Mouse (Mus musculus) right cerebral cortex, postnatal 25 days (tissue): ENCODE measurements around the gene Garem2.
A peak's percentile ranks its signal among the peaks of the same experiment; 100 is the strongest.

ENCODE experiments used
- DNase-seq: peaks from one replicate; pipeline ENCODE4 v3.0.0; 2022

Gene Garem2

DNA sequence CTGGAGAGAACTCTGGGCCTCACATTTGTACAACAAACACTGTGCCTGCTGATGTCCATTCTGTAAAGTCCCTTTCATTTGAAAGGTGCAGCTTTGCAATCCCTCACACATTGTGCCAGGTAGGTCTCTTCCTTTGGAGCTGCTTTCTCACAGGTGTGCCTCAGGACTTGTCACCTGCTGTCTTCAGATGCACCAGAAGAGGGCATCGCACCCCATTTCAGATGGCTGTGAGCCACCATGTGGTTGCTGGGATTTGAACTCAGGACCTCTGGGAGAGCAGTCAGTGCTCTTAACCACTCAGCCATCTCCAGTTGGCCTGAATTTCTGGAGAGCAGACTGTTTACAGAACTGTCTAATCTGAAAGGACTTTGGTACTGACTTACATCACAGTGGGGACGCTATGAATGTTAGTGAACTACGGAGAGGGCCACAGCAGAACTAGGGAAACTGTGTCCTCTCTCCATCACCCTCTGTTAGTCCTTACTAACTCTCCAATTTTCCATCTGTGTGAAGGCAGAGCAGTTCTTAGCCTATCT lies 7.6 kb downstream of the Garem2 start:
- no peak for DNase-seq

DNA sequence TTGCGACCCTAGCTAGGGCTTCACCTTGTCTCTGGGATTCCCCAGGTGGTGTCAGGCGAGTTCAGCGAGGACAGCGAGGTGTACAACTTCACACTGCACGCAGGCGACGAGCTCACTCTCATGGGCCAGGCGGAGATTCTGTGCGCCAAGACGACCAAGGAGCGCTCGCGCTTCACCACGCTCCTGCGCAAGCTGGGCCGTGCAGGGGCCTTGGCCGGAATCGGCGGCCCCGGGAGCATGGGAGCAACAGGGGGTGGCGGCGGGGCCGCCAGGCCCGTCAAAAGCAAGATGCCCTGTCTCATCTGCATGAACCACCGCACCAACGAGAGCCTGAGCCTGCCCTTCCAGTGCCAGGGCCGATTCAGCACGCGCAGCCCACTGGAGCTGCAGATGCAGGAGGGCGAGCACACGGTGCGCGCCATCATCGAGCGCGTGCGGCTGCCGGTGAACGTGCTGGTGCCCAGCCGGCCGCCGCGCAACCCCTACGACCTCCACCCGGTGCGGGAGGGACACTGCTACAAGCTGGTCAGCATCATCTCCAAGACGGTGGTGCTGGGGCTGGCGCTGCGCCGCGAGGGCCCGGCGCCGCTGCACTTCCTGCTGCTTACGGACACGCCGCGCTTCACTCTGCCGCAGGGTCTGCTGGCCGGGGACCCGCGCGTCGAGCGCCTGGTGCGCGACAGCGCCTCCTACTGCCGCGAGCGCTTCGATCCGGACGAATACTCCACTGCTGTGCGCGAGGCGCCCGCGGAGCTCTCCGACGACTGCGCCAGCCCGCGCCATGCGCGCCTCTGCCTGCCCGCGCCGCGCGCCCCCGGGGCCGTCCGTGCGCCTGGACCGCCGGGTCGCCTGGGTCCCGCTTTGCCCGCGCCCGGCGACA lies 9.2 kb downstream of the Garem2 start:
- DNase-seq = peak; percentile 61

DNA sequence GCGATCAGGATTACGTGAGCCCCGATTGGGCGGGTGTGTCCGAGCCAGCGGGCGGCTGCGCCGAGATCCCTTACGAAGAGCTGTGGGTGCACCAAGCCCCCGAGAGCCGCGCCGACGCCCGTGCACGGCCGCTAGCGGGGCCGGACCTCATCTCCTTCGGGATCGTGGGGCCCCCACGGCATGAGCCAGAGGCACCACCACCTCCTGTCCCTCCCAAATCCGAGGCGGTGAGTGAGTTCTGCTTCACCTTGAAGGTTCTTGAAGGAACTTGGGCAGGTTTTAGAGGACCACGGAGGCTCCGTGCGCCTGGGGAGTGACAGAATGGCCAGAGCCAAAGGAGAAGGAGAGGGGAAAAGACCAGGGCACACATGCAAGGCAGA lies 9.8 kb downstream of the Garem2 start:
- DNase-seq = no peak

DNA sequence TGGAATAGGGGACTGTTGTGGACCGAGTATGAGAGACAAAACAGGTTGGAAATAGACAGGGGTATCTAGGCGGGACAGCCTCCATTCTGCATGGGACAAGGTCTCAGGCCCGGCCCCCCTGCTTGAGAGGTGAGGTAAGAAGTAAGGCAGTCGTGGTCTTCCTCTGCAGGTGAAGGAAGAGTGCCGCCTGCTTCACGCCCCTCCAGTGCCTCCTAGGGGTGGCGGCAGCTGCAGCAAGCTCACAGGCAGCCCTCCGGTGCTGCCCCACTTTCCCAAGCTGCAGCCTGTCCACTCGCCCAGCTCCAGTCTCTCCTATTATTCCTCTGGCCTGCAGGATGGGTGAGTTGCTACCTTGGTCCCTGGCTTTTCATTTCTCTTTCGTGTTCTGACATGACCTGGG lies 10.8 kb downstream of the Garem2 start:
- DNase-seq = no peak

DNA sequence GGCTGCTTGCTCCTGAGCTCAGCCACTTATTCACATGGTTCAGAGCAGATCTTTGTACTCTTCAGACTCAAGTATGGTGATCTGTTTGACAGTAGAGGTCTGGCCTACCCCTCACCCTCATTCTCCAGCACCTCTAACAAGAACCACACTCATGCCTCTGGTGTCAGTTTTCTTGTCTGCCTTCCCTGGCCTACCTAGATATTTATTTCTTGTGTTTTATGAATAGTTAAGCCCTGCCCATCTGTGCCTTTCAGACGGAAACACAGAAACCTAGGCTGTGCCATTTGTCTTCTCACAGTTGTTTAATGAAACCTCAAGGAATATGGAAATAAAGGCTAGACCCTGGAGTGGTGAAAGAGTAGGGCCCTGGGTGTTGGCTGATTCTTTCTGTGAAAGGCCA lies 13.1 kb downstream of the Garem2 start:
- DNase-seq = no peak

DNA sequence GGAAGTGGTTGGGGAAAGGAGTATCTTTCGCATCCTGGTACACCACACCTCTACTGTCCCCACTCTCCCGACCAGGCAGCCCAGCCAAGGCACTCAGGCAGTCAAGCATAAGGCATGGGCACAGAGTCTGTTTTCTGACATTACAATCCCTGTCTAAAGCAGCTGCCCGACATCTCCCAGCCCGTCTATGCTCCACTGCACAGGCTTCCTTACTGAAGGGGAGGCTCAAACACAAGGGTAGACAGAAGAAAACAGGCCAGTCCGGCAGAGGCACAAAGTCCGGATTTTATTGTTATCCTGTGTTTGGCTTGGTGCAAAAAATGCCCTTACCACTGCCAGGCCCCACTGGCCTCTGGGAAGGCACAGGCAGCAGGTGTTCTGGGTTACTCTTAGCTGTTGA lies 14.2 kb downstream of the Garem2 start:
- no peak for DNase-seq

DNA sequence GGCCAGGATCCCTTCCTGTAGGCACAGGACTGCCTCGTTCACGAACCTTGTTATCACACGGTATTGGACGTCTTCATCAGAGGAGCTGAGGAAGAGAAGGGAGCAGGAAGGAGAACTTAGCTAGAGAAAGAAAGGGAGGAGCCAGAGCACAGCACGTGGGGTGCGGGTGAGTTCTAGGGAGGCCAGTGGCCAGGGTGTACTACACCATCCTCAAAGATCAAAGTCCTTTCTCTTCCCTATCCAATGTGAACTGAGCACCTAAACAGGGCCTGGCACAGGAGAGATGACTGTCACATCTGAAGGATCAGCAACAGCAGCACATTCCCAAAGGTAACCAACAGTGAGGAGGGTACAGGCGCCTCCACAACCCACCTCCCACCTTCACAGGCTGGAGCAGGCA lies 15.1 kb downstream of the Garem2 start:
- DNase-seq = no peak

DNA sequence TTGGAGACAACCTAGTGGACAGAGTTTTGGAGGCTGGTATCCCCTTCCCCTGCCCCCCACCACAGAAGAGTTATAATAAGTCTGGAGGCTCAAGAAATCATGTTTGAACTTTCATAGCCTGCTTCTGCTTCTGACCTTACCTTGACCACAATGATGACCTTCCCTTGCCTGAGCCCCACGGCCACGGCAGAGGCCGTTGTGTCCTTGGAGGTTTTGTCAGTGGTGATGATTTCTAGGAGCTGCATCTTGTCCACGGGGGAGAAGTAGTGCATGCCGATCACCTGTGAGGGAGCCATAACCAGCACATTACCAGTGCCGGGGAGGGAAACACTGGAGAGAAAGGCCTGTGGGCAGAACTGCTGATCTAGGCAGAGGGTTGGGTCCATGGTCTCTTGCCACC lies 17.5 kb downstream of the Garem2 start:
- no peak for DNase-seq

DNA sequence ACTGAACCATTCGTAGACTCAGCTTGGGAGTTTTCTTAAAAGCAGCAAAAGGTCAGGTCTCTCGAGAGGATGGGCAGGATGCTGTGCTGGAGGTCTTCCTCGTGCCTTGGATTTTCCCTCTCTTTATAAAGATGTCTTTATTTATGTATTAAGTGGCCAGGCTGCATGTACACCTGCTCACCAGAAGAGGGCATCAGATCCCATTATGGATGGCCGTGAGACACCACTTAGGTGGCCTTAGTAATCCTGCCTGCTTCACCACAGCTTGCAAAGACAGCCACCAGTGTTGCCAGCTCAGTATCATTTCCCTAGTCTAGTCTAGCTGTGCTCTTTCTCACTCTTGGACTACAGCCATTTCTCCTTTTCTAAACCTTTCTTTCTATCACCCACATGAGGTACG lies 20.6 kb downstream of the Garem2 start:
- DNase-seq = no peak

DNA sequence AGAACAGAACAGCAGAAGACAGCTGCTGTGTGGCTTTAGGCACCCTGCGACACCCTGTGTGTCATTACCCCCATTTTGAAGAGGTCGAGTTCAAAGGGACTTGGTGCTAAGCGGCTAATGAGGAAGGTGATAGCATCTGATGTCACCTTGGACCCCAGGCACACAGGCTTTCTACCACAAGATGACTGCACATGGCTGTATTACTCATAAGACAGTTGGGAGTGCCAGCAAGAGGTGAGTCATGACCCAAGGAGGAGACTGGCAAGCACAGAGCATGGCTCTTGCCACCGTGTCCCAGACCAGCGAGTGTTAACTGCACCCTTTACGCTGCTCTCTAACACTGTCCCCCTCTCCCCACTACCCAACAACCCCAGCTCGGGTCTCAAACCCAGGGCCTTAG lies 21.8 kb downstream of the Garem2 start:
- DNase-seq = no peak

DNA sequence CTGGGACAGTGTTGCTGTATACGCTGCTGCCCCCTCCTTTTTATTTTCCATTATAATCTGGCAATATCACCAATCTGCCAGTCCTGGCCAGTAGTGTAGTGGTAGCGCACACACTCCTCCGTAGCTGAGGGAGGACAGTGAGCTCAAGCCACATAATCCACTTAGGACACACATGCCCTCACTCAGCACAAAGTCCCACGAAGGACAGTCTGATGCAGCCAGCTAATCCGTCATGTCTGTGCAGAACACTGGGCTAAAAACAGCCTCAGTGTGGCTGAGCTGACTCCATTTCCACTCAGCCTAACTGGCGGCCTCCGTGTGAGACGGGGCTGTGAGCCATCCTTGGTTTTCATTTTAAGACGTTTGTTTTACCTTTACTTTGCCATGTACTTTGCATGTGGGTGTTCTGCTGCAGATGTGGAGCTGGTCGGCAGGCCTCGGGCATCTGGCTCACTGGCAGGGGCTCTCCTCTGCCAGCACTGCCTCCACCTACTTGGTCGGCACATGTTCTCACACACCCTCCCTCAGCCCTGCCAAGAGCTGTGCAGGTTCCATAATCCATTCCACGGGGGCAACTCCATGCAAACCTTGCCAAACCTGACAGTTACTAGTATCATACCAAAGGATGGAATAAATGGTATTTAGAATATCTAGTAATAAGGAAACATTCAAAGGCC lies 23.1 kb downstream of the Garem2 start:
- DNase-seq = no peak

DNA sequence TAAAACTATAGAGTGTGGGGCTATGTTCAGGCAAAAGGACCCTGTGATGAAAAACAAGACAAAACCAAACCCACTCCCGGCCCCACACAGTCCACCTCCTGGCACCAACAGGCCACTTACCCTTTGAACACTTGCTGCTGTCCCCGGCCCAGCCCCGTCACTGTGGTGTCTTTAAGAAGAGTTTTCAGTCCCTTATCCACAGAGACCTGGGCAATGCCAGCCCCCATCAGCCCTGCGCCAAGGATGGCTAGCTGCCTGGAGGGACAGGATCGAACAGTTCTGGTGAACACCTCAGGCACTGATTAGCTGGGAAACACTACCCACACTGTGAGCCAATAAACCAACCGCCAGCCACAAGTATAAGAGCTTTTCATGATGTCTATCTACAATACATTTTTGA lies 23.7 kb downstream of the Garem2 start:
- no peak for DNase-seq

DNA sequence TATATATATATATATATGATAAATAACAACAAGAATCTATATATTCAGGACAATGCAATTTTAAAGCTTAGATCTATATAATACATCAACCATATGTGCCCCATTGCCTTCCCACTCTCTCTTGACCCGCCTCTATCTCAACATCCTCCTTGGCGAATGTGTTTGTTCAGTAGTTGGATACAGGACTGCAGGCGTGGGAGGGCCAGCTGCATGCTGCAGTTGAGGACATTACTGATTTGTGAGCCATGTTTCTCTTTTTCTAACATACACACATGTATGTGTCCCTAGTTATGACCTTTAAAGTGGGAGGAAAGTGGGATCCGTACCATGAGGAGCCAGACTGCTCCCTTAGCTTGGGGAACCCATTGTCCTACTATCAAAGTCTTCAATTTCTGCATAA lies 26.3 kb downstream of the Garem2 start:
- no peak for DNase-seq

DNA sequence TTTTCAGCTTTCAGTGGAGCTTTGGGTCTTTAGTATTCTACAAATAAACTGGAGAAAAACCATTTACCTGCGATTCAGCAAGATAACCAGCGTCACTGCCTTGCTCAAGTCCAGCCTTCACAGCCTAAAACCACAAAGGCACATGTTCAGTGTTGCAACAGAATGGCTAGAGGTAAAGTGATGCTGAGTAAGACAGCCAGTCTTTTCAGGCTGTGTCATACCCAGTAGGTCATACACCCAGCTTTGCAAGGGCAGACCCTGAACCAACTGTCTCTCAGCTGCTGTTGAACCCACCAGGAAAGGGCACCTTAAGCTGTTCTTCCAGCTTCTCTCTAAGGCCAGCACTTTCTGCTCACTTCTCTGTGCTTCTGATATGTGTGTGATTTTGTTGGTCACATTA lies 27.2 kb downstream of the Garem2 start:
- no peak for DNase-seq

DNA sequence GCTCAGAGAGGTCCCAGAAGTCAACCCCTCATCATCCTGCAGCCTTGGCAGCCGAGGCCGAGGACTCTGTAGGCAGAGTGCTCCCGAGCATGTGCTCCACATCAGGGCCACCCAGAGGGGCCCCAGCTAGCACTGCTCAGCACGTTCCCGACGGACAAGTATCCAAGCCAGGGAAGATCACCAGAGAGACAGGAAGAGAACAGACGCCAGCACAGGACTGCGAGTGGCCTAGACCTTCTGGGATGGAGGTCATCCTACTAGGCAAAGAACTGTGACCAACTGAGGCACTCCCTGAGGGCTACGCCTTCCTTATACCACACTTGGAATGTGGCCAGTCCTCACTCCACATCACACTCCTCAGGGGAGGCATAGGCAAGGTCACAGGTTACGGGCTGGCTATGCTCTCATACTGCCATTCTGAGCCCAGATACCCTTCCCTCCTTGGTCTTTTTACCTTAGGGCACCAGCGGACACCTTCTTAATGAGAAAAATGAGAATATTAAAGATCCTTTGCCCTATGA lies 30.8 kb downstream of the Garem2 start:
- no peak for DNase-seq

DNA sequence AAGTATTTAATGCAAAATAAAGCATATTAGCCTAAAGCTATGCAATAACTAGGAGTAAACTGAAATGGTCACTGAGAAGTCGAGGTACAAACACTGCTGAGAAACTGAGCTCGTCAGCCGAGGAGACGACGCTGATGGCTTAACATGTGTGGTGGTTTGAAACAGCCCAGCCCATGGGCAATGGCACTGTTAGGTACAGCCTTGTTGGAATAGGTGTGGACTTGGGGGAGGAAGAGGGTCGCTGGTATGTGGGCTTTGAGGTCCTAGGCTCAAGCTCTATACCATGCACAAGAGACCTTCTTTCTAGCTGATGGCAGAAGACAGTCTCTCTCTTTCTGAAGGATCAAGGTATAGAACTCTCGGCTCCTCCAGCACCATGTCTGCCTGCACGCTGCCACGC lies 32.3 kb downstream of the Garem2 start:
- DNase-seq = no peak

DNA sequence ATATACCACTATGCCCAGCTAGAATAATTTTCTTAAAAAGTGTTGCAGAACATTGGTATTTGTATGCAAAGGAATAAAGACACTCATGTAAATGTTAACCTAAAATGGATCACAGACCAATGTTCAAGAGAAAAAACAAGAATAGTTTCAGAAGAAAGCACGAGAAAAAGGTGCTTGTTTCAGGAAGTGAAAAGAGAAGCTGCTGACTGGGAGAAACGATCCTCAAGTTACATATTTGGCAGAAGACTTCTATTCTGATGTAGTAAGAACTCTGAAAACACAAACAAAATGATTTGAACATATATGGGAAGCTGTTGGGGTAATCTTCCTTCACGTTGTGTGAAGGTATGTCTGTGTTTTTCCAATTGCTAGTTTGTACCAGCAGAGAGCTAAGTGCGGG lies 33.2 kb downstream of the Garem2 start:
- DNase-seq = no peak

DNA sequence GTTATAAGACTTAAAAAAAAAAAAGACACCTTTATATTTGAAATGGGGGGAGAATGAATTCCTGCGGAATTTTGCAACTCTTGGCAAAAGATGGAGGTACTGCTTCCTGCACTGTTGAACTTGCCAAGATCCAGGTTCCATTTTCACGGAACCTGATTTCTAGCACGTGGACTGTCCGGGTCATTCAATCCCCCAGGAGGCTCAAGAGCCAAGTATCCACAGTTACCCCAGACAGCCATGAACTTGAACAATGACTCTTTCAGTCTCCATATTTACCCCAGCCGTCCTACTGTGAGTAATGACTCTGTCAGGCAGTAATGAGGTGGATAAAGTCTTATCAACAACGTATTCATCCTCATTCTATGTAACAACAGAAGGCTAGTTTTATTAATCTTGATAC lies 41.6 kb downstream of the Garem2 start:
- DNase-seq = no peak

DNA sequence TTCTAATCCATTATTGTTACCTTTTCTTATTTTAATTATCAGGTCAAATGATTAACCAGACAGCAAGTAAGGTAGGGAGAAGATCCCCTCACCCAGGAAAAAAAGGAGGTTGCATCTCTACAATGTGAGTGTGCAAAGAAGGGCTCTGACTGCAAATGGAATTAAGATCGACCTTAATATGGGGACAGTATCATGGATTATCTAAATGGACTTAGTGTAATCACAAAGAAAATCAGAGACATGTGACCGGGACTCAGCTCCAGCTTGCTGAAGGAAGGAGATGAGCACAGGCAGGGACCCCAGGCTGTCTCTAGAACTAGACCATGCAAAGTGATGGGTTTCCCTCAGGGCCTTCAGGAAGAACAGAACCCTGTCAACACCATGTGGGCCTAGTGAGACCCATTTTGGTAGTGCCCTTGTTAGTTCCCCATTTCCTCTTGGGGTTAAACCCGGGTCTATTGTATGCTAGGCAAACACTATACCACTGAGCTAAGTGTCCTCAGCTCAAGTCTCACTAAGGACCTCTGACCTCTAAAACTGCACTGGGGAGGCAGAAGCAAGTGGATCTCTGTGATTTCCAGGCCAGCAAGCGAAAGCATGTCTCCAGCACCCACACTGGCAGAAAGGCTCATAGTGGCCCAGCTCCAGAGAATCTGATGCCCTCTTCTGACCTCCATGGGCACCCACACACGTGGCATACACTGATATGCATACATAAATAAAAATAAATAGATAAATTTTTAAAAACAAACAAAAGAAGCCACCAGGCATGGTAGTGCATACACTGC lies 43.4 kb downstream of the Garem2 start:
- no peak for DNase-seq

DNA sequence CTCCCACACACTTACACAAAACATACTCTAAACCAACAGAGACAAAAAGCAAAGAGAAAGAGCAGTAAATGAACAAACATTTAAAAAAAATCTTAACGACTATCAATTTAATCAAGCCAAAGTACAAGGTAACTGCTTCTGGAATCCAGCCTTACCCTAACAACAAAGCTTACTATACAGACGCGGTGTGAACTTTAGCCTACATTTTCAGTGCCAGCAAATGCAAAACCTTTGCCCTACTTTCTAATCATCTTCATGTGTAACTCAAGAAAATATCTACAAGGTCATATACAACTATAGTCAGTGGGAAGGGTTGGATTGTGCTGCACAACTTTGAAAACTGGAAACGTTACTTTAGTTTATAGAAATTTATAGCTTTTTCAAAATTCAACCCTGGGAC lies 47.0 kb downstream of the Garem2 start:
- DNase-seq = no peak

DNA sequence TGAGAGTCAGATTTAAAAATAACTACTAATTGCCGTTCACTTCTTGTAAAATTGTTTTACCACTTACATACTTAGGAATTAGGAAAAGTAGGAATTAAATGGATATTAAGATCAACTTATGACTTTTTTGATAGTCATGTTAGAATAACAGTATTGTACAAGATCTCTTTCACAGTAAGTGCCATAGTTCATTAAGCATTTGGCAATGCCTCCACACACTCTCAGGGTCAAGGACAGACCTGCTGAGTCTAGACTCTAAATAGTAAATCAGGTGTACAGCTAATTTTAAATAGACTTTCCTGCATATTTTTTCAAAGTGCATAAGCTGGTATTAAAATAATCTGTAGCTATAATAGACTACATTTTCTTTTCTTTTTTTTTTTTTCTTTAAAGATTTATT lies 47.5 kb downstream of the Garem2 start:
- DNase-seq = no peak

DNA sequence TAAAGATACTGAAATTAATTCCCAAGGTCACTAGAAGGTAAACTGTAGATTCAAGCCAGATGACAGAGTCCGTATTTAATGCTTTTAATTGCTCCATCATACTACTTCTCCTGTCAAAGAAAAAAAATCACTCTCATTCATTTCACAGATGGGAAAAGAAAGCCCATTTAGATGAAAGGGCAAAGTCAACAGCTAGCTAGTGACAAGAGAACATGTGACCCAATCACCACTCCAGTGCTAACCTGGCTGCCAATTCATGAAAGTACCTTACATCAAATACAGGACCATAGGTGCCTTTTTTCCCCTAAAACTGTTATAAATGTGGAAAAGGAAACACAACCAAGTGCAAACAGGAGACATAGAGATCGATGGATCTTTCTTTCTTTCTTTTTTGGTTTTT lies 48.3 kb downstream of the Garem2 start:
- no peak for DNase-seq

DNA sequence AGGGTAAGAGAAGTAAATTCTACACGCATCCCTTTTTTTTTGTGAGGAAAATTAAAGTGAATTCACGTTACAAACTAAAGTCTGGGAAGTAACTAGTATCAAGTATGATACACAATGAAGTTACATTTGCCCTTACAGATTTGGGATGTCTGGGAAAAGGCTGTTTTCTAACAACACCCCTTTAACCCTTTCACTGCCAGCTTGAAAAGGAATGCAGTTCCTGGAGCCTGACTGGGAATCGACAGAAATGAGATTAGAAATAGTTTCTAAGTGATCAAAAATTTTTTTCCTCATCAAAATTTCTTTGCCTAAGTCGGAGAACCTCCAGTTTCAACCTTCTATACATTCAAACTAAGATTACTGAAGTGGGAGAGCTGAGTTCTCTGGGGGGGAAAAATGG lies 49.1 kb downstream of the Garem2 start:
- no peak for DNase-seq
